Mouse (Mus musculus): Measurements from ENCODE around the gene Xpr1.

Gene Xpr1

GRCm38 (mm10) chr1:155416701-155417677 lies at the start of gene Xpr1:
TSS of gene Xpr1 (minus strand) at chr1:155417415.
- peak; percentile 96 for DNase-seq (ENCODE audit: low read depth, low spot score)

GRCm38 (mm10) chr1:155463442-155463841 lies 46.2 kb upstream of the Xpr1 start:
- DNase-seq (ENCODE audit: low read depth, low spot score) = no peak

- no peak for DNase-seq (ENCODE audit: low read depth, low spot score)
These were observed 45.4 kb upstream of the Xpr1 start for GRCm38 (mm10) chr1:155462582-155462981.

GRCm38 (mm10) chr1:155457532-155457931 lies 40.3 kb upstream of the Xpr1 start:
- peak; percentile 25 for DNase-seq (ENCODE audit: low read depth, low spot score)

GRCm38 (mm10) chr1:155453180-155453579 lies 36.0 kb upstream of the Xpr1 start:
- peak; percentile 48 for DNase-seq (ENCODE audit: low read depth, low spot score)

- peak; percentile 45 for DNase-seq (ENCODE audit: low read depth, low spot score)
These were observed 31.7 kb upstream of the Xpr1 start for GRCm38 (mm10) chr1:155448932-155449331.

GRCm38 (mm10) chr1:155447277-155447676 lies 30.1 kb upstream of the Xpr1 start:
- DNase-seq (ENCODE audit: low read depth, low spot score) = no peak

- no peak for DNase-seq (ENCODE audit: low read depth, low spot score)
These were observed 25.9 kb upstream of the Xpr1 start for GRCm38 (mm10) chr1:155443115-155443514.

- peak; percentile 83 for DNase-seq (ENCODE audit: low read depth, low spot score)
These were observed 25.3 kb upstream of the Xpr1 start for GRCm38 (mm10) chr1:155442521-155443001.

- DNase-seq (ENCODE audit: low read depth, low spot score) = no peak
These were observed 22.3 kb upstream of the Xpr1 start for GRCm38 (mm10) chr1:155439551-155439950.

GRCm38 (mm10) chr1:155438525-155438924 lies 21.3 kb upstream of the Xpr1 start:
- DNase-seq (ENCODE audit: low read depth, low spot score) = no peak

GRCm38 (mm10) chr1:155429304-155429703 lies 12.1 kb upstream of the Xpr1 start:
- DNase-seq (ENCODE audit: low read depth, low spot score) = no peak

- no peak for DNase-seq (ENCODE audit: low read depth, low spot score)
These were observed 10.1 kb upstream of the Xpr1 start for GRCm38 (mm10) chr1:155427126-155427865.

GRCm38 (mm10) chr1:155425743-155426315 lies 8.6 kb upstream of the Xpr1 start:
- DNase-seq (ENCODE audit: low read depth, low spot score) = peak; percentile 48

- DNase-seq (ENCODE audit: low read depth, low spot score) = no peak
These were observed 8.1 kb upstream of the Xpr1 start for GRCm38 (mm10) chr1:155425285-155425684.

GRCm38 (mm10) chr1:155423801-155424200 lies 6.6 kb upstream of the Xpr1 start:
- DNase-seq (ENCODE audit: low read depth, low spot score) = no peak

- DNase-seq (ENCODE audit: low read depth, low spot score) = no peak
These were observed 4.8 kb upstream of the Xpr1 start for GRCm38 (mm10) chr1:155422022-155422421.

GRCm38 (mm10) chr1:155416147-155416700 lies 991 bp downstream of the Xpr1 start:
- DNase-seq (ENCODE audit: low read depth, low spot score) = no peak

GRCm38 (mm10) chr1:155415421-155415820 lies 1.8 kb downstream of the Xpr1 start:
- peak; percentile 36 for DNase-seq (ENCODE audit: low read depth, low spot score)

- DNase-seq (ENCODE audit: low read depth, low spot score) = no peak
These were observed 4.5 kb downstream of the Xpr1 start for GRCm38 (mm10) chr1:155412705-155413104.

GRCm38 (mm10) chr1:155408577-155408966 lies 8.6 kb downstream of the Xpr1 start:
- DNase-seq (ENCODE audit: low read depth, low spot score) = no peak
